Mouse (Mus musculus): ENCODE measurements around the gene Rprd1b.

- TF ChIP-seq GATA1 (IDR thresholded peaks at IDR 0.05; ENCODE audit: borderline replicate concordance, low read length) (no peak), FLI1 (IDR thresholded peaks at IDR 0.05; ENCODE audit: low read length) (no peak)
Observed at GRCm38 (mm10) chr2:158070885-158071632, 42.8 kb downstream of the Rprd1b start.
